Mouse (Mus musculus) kidney, adult 2 months (tissue): Measurements from ENCODE around the gene Nrm.

ENCODE experiments used
- CTCF ChIP-seq: fragments of 200-500 bp; conservative IDR thresholded peaks from 2 replicates; pipeline ENCODE4 v1.5.1; 2011; ENCODE audit warnings: low read depth, mild to moderate bottlenecking, control low read depth, low read length, moderate library complexity, mixed read lengths; ENCODE audit not compliant: insufficient read depth, insufficient read length
- POLR2A ChIP-seq: fragments of 200-500 bp; IDR thresholded peaks from one replicate; pipeline ENCODE4 v1.6.1; 2011; ENCODE audit warnings: low read depth, low read length, control low read depth

DNA sequence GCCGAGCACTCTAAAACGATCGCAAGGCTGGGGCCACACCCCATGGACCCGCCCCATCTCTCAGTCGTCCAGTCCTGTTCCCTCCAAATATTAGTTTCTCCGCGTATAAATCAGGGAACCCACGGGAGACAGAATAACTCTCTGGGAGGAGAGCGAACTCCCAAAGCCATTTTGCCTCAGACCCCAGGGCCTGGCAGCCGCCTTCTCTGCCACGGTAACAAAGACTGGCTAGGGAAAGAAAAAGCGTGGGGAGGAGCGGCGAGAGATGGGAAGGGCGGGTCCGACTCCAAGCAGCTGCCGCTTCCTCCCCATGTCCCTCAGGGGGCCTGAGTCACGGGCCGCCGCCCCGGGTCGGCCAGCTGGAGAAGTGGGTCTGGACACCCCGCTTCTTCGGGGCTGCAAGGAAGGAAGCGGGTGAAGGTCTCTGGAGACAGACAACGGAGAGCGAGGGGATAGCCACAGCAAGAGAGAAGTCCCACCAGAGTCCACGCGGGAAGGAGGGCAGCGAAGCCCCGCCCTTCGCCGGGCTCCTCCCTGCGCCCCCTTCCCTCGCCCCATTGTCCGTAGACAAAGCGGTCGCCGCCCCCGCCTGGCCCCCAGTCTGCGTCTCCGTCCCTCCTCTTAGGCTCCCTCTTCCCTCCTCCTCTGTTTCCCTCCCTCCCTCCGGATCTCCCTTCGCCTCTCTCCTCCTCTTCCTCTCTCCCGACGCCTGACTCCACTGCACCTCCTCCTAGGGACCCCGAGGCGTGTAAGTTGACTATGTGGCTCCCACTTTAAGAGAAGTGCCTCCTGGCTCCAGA is 4.6 kb downstream of the Nrm start, which contains the start of gene Ppp1r18:
- TF ChIP-seq CTCF (no peak), POLR2A (no peak)
